Mouse (Mus musculus) spleen, adult 2 months (tissue): ENCODE measurements around the gene Cox6a2.

Experiments
- CTCF ChIP-seq: fragments of 200-500 bp; IDR thresholded peaks from 2 replicates; pipeline ENCODE4 v1.5.1; 2011; ENCODE audit warnings: mild to moderate bottlenecking, inconsistent platforms; ENCODE audit not compliant: insufficient read depth, insufficient read length, insufficient replicate concordance; ENCODE audit errors: extremely low read depth
- POLR2A ChIP-seq: fragments of 200-500 bp; IDR thresholded peaks from 2 replicates; pipeline ENCODE4 v1.6.1; 2011; ENCODE audit warnings: low read depth, low read length, inconsistent platforms

- no peak for TF ChIP-seq CTCF
- TF ChIP-seq POLR2A: no peak
Measured at GRCm38 (mm10) chr7:128237593-128237926, 31.4 kb upstream of the Cox6a2 start.
